Mouse (Mus musculus): ENCODE measurements around the gene Scamp2. TPM values are rescaled to one million over a fixed set of nuclear protein-coding genes. Genes with fewer than 3 reads are reported as not detected.

The Scamp2 gene
- polyA plus RNA-seq (2015; fragmentation: Nextera tagmentation; extraction: Ambion mirVana), result 44.1 and 44.2 TPM in 2 replicates

- no peaks in the 10 kb centered on the region for H3K9me3 ChIP-seq (replicated peaks; ENCODE audit: control insufficient read depth, low read length, poor library complexity, severe bottlenecking)
- ATAC-seq, result peak; percentile 100
- H3K27ac ChIP-seq (ENCODE audit: low read length), result peak within 1 kb of the TSS; percentile 93
- peaks cover 25% of the 10 kb centered on the region for H3K4me1 ChIP-seq (ENCODE audit: control insufficient read depth, insufficient read depth, low read length)
- no peaks in the 10 kb centered on the region for H3K27me3 ChIP-seq (ENCODE audit: control insufficient read depth, insufficient read depth, low read depth, low read length)
- peak within 1 kb of the TSS; percentile 66 for H3K4me3 ChIP-seq (ENCODE audit: low read depth, low read length)
- peak within 1 kb of the TSS; percentile 74 for H3K9ac ChIP-seq (ENCODE audit: low read depth, low read length)
- WGBS, result under 1% methylated on average over 37 of the region's 37 CpGs
- no peaks in the 10 kb centered on the region for H3K36me3 ChIP-seq (ENCODE audit: control insufficient read depth, insufficient read depth, low read length)
- H3K4me2 ChIP-seq (ENCODE audit: low read length), result peak within 1 kb of the TSS; percentile 69
Observed at GRCm38 (mm10) chr9:57560861-57561710, at the start of gene Scamp2. Gene Scamp2 (plus strand): TSS chr9:57560943.

GRCm38 (mm10) chr9:57517113-57517512 is 43.6 kb upstream of the Scamp2 start:
- no peak overlapping the region for H3K4me3 ChIP-seq (ENCODE audit: low read depth, low read length)
- no peaks in the 10 kb centered on the region for H3K27me3 ChIP-seq (ENCODE audit: control insufficient read depth, insufficient read depth, low read depth, low read length)
- H3K27ac ChIP-seq (ENCODE audit: low read length), result peak overlapping the region; percentile 63
- H3K4me2 ChIP-seq (ENCODE audit: low read length), result no peak overlapping the region
- no peak overlapping the region; the same call in 1 of the 2 replicates for H3K9ac ChIP-seq (ENCODE audit: low read depth, low read length)
- H3K4me1 ChIP-seq (ENCODE audit: control insufficient read depth, insufficient read depth, low read length), result peaks cover 7% of the 10 kb centered on the region
- no peak for ATAC-seq
- 5% methylated on average over 3 of the region's 3 CpGs for WGBS
- H3K9me3 ChIP-seq (replicated peaks; ENCODE audit: control insufficient read depth, low read length, poor library complexity, severe bottlenecking), result no peaks in the 10 kb centered on the region
- H3K36me3 ChIP-seq (ENCODE audit: control insufficient read depth, insufficient read depth, low read length), result no peaks in the 10 kb centered on the region

- H3K9me3 ChIP-seq (replicated peaks; ENCODE audit: control insufficient read depth, low read length, poor library complexity, severe bottlenecking), result no peaks in the 10 kb centered on the region
- peak overlapping the region; percentile 63 for H3K4me2 ChIP-seq (ENCODE audit: low read length)
- no peaks in the 10 kb centered on the region for H3K36me3 ChIP-seq (ENCODE audit: control insufficient read depth, insufficient read depth, low read length)
- H3K9ac ChIP-seq (ENCODE audit: low read depth, low read length), result peak overlapping the region; percentile 99
- peak overlapping the region; percentile 93 for H3K27ac ChIP-seq (ENCODE audit: low read length)
- no peaks in the 10 kb centered on the region for H3K27me3 ChIP-seq (ENCODE audit: control insufficient read depth, insufficient read depth, low read depth, low read length)
- WGBS, result 23% methylated on average over 16 of the region's 16 CpGs
- H3K4me1 ChIP-seq (ENCODE audit: control insufficient read depth, insufficient read depth, low read length), result peaks cover 36% of the 10 kb centered on the region
- ATAC-seq, result peak; percentile 58
- H3K4me3 ChIP-seq (ENCODE audit: low read depth, low read length), result peak overlapping the region; percentile 96
Observed at GRCm38 (mm10) chr9:57520375-57521055, 40.2 kb upstream of the Scamp2 start.

DNA sequence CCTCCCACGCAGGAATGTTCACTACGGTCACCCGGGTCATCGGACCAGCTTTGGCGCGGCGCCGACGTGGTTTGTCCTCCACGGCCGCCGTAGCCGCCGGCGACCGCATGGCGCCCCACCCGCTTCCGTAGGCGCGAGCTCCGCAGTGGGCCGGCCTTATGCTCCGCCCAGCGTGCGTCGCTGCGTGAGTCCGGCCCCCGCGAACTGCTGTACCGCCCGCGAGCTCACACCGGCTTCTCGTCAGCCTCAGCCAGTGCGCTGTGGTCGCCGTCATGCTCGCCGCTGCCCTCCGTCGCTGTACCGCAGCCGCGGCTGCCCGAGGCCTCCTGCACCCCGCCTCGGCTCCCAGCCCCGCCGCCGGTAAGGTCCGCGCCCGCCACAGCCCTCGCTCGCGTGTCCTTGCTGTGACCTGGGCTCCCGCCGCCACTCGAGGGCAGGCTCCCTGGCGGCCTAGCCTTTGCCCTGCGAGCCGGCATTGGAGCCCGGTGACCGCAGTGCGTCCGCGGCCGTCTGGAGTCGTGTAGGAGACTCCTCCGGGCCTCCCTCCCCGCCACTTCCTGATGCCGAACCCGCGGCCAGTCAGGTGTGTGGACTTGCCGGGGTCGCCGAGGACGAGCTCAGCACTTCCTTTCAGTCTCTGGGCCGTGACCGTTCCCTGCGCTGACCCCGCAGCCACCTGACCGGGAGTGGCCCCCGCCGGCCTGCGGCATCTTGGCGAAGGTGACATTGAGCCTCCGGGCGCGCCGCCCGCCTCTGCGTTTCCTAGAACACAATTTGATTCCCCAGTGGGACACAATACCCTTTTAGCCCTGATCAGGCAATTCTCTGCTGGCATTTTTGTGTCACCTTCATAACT is 39.5 kb upstream of the Scamp2 start, which contains the start of gene Cox5a:
Cox5a (plus strand) TSS at position 219 of the 856 bp plus-strand sequence.
- Histone ChIP-seq H3K27me3 (ENCODE audit: control insufficient read depth, insufficient read depth, low read depth, low read length) (no peaks in the 10 kb centered on the region), H3K9ac (ENCODE audit: low read depth, low read length) (peak within 1 kb of the TSS; percentile 99), H3K27ac (ENCODE audit: low read length) (peak within 1 kb of the TSS; percentile 93), H3K36me3 (ENCODE audit: control insufficient read depth, insufficient read depth, low read length) (no peaks in the 10 kb centered on the region), H3K4me2 (ENCODE audit: low read length) (peak within 1 kb of the TSS; percentile 66), H3K4me3 (ENCODE audit: low read depth, low read length) (peak within 1 kb of the TSS; percentile 96), H3K4me1 (ENCODE audit: control insufficient read depth, insufficient read depth, low read length) (peaks cover 41% of the 10 kb centered on the region), H3K9me3 (replicated peaks; ENCODE audit: control insufficient read depth, low read length, poor library complexity, severe bottlenecking) (no peaks in the 10 kb centered on the region)
- peak; percentile 96 for ATAC-seq
- under 1% methylated on average over 85 of the region's 95 CpGs for WGBS

DNA sequence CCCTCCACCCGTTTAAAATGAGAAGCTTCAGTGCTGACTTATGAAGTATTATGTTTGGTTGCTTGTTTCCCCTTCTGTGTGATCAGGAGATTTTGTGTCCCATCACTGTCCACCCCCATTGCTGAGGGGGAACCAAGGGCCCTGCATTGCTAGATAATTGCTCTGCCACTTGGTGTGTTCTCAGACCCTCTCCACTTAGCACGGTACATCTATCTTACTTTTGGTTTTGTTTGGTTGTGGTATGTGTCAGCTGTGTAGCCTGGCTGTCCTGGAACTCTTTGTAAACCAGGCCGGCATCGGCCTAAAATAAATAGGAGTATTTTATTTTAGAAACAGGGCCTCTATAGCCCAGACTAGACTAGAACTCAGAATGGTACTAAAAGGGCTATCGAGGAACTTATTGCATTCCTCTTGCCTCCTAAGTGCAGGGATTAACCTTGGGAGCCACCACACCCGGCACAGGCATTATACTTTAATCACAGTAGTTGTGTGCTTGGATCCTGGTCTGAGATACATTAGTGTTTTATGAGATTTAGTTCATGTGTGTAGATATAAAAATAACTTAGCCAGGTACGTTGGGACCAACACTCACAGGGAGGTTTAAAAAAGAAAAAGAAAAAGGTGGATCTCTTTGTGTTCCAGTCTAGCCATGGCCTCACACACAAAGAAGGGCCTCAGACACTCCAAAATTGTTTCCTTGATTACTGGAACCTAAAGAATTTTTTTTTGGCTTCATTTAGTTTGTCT is 38.5 kb upstream of the Scamp2 start:
- peaks cover 39% of the 10 kb centered on the region for H3K4me1 ChIP-seq (ENCODE audit: control insufficient read depth, insufficient read depth, low read length)
- peak overlapping the region; percentile 99 for H3K9ac ChIP-seq (ENCODE audit: low read depth, low read length)
- ATAC-seq, result no peak
- H3K27me3 ChIP-seq (ENCODE audit: control insufficient read depth, insufficient read depth, low read depth, low read length), result no peaks in the 10 kb centered on the region
- peak overlapping the region; percentile 66 for H3K4me2 ChIP-seq (ENCODE audit: low read length)
- peak overlapping the region; percentile 96 for H3K4me3 ChIP-seq (ENCODE audit: low read depth, low read length)
- no peak overlapping the region for H3K27ac ChIP-seq (ENCODE audit: low read length)
- H3K9me3 ChIP-seq (replicated peaks; ENCODE audit: control insufficient read depth, low read length, poor library complexity, severe bottlenecking), result no peaks in the 10 kb centered on the region
- WGBS, result 37% methylated on average over 7 of the region's 7 CpGs
- H3K36me3 ChIP-seq (ENCODE audit: control insufficient read depth, insufficient read depth, low read length), result no peaks in the 10 kb centered on the region

DNA sequence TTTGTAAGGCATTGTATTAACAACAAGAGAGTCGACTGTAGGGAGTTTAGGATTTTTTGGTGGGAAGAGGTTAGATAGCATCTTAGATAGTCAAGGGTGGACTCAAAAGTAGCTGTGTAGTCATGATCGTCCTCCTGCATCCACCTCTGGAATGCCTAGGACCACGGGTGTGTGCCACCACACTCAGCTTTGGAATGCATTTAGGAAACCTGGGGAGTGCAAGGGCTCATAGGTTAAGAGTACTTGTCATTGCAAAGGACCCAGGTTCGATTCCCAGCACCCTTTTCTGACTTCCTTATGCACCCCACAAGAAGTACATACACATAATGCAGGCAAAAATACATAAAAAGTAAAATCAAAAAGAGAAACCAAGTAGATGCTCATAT is 37.9 kb upstream of the Scamp2 start:
- H3K36me3 ChIP-seq (ENCODE audit: control insufficient read depth, insufficient read depth, low read length), result no peaks in the 10 kb centered on the region
- no peak for ATAC-seq
- peak overlapping the region; percentile 99; the same call in 1 of the 2 replicates for H3K9ac ChIP-seq (ENCODE audit: low read depth, low read length)
- H3K27me3 ChIP-seq (ENCODE audit: control insufficient read depth, insufficient read depth, low read depth, low read length), result no peaks in the 10 kb centered on the region
- peak overlapping the region; percentile 66 for H3K4me2 ChIP-seq (ENCODE audit: low read length)
- WGBS, result 82% methylated on average over 4 of the region's 4 CpGs
- peaks cover 39% of the 10 kb centered on the region for H3K4me1 ChIP-seq (ENCODE audit: control insufficient read depth, insufficient read depth, low read length)
- H3K4me3 ChIP-seq (ENCODE audit: low read depth, low read length), result peak overlapping the region; percentile 96; the same call in 1 of the 2 replicates
- no peak overlapping the region for H3K27ac ChIP-seq (ENCODE audit: low read length)
- H3K9me3 ChIP-seq (replicated peaks; ENCODE audit: control insufficient read depth, low read length, poor library complexity, severe bottlenecking), result no peaks in the 10 kb centered on the region

- no peaks in the 10 kb centered on the region for H3K27me3 ChIP-seq (ENCODE audit: control insufficient read depth, insufficient read depth, low read depth, low read length)
- H3K9ac ChIP-seq (ENCODE audit: low read depth, low read length), result no peak overlapping the region
- no peak overlapping the region for H3K27ac ChIP-seq (ENCODE audit: low read length)
- no peak for ATAC-seq
- H3K4me2 ChIP-seq (ENCODE audit: low read length), result no peak overlapping the region
- H3K36me3 ChIP-seq (ENCODE audit: control insufficient read depth, insufficient read depth, low read length), result no peaks in the 10 kb centered on the region
- H3K4me3 ChIP-seq (ENCODE audit: low read depth, low read length), result no peak overlapping the region
- H3K4me1 ChIP-seq (ENCODE audit: control insufficient read depth, insufficient read depth, low read length), result peaks cover 39% of the 10 kb centered on the region
- H3K9me3 ChIP-seq (replicated peaks; ENCODE audit: control insufficient read depth, low read length, poor library complexity, severe bottlenecking), result no peaks in the 10 kb centered on the region
- 97% methylated on average over 1 of the region's 1 CpGs for WGBS
Observed at GRCm38 (mm10) chr9:57523754-57524153, 37.0 kb upstream of the Scamp2 start.

DNA sequence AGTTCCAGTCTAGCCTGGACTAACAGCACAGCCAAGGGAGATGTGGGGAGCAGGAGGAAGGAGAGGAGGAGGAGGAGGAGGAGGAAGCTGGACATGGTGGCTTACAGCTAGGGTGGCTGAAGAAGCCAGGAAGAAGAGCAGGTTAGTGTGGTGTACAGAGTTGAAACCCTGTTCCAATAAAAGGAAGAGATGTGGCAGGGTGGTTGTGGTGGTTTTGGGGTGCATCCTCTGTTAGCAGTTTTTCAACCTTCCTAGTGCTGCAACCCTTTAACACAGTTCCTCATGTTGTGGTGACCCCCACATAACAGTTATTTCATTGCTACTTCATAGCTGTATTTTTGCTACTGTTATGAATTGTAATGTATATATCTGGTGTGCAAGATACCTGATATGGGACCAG is 36.3 kb upstream of the Scamp2 start:
- 0 out of 2 replicates have a peak overlapping the region, but pooled peaks have one; percentile 44 for H3K9ac ChIP-seq (ENCODE audit: low read depth, low read length)
- H3K4me3 ChIP-seq (ENCODE audit: low read depth, low read length), result no peak overlapping the region
- no peak overlapping the region for H3K27ac ChIP-seq (ENCODE audit: low read length)
- no peak for ATAC-seq
- H3K27me3 ChIP-seq (ENCODE audit: control insufficient read depth, insufficient read depth, low read depth, low read length), result no peaks in the 10 kb centered on the region
- H3K9me3 ChIP-seq (replicated peaks; ENCODE audit: control insufficient read depth, low read length, poor library complexity, severe bottlenecking), result no peaks in the 10 kb centered on the region
- H3K4me1 ChIP-seq (ENCODE audit: control insufficient read depth, insufficient read depth, low read length), result peaks cover 39% of the 10 kb centered on the region
- no peaks in the 10 kb centered on the region for H3K36me3 ChIP-seq (ENCODE audit: control insufficient read depth, insufficient read depth, low read length)
- H3K4me2 ChIP-seq (ENCODE audit: low read length), result no peak overlapping the region
